Mouse (Mus musculus): ENCODE results near the gene Olfr463. TPM values are rescaled to one million over a fixed set of nuclear protein-coding genes. Genes with fewer than 3 reads are reported as not detected.

Gene Olfr463
- polyA plus RNA-seq (2014; fragmentation: Nextera tagmentation; extraction: Ambion mirVana) = not detected in 2 replicates

GRCm38 (mm10) chr11:87897287-87897686, at the start of gene Olfr463:
Gene Olfr463 (minus strand): TSS chr11:87897387.
- ATAC-seq (ENCODE audit: insufficient read depth, low FRiP score, low TSS enrichment) = no peak
- Histone ChIP-seq H3K9me3 (ENCODE audit: control insufficient read depth, low read length) (no peaks in the 10 kb centered on the region), H3K27me3 (ENCODE audit: control insufficient read depth, insufficient read depth, low read length) (no peaks in the 10 kb centered on the region), H3K4me1 (ENCODE audit: control insufficient read depth, insufficient read depth, low read length) (no peaks in the 10 kb centered on the region), H3K27ac (ENCODE audit: low read depth, low read length) (no peak within 1 kb of the TSS), H3K9ac (ENCODE audit: low read length) (no peak within 1 kb of the TSS), H3K4me3 (ENCODE audit: low read depth, low read length) (no peak within 1 kb of the TSS), H3K36me3 (ENCODE audit: control insufficient read depth, insufficient read depth, low read length) (no peaks in the 10 kb centered on the region), H3K4me2 (ENCODE audit: low read depth) (no peak within 1 kb of the TSS)
- no peak for DNase-seq (ENCODE audit: low spot score)

GRCm38 (mm10) chr11:87935467-87935866, 38.3 kb upstream of the Olfr463 start:
- Histone ChIP-seq H3K4me1 (ENCODE audit: control insufficient read depth, insufficient read depth, low read length) (no peaks in the 10 kb centered on the region), H3K27ac (ENCODE audit: low read depth, low read length) (no peak overlapping the region), H3K9ac (ENCODE audit: low read length) (no peak overlapping the region), H3K4me3 (ENCODE audit: low read depth, low read length) (no peak overlapping the region), H3K4me2 (ENCODE audit: low read depth) (no peak overlapping the region), H3K9me3 (ENCODE audit: control insufficient read depth, low read length) (no peaks in the 10 kb centered on the region), H3K36me3 (ENCODE audit: control insufficient read depth, insufficient read depth, low read length) (no peaks in the 10 kb centered on the region), H3K27me3 (ENCODE audit: control insufficient read depth, insufficient read depth, low read length) (no peaks in the 10 kb centered on the region)
- 72% methylated on average over 3 of the region's 3 CpGs for WGBS
- DNase-seq (ENCODE audit: low spot score) (no peak), ATAC-seq (ENCODE audit: insufficient read depth, low FRiP score, low TSS enrichment) (no peak)

- WGBS = 72% methylated on average over 2 of the region's 2 CpGs
Measured at GRCm38 (mm10) chr11:87933731-87934130, 36.5 kb upstream of the Olfr463 start.

GRCm38 (mm10) chr11:87930348-87930747, 33.2 kb upstream of the Olfr463 start:
- DNase-seq (ENCODE audit: low spot score) (no peak), ATAC-seq (ENCODE audit: insufficient read depth, low FRiP score, low TSS enrichment) (no peak)
- no peak overlapping the region for H3K27ac ChIP-seq (ENCODE audit: low read depth, low read length)
- H3K4me3 ChIP-seq (ENCODE audit: low read depth, low read length) = no peak overlapping the region
- H3K27me3 ChIP-seq (ENCODE audit: control insufficient read depth, insufficient read depth, low read length) = no peaks in the 10 kb centered on the region
- no peak overlapping the region for H3K4me2 ChIP-seq (ENCODE audit: low read depth)
- WGBS = 84% methylated on average over 2 of the region's 2 CpGs
- no peaks in the 10 kb centered on the region for H3K9me3 ChIP-seq (ENCODE audit: control insufficient read depth, low read length)
- H3K4me1 ChIP-seq (ENCODE audit: control insufficient read depth, insufficient read depth, low read length) = no peaks in the 10 kb centered on the region
- H3K9ac ChIP-seq (ENCODE audit: low read length) = no peak overlapping the region
- H3K36me3 ChIP-seq (ENCODE audit: control insufficient read depth, insufficient read depth, low read length) = no peaks in the 10 kb centered on the region

More at GRCm38 (mm10) chr11:87933731-87934130, 36.5 kb upstream of the Olfr463 start:
- DNase-seq (ENCODE audit: low spot score) (no peak), ATAC-seq (ENCODE audit: insufficient read depth, low FRiP score, low TSS enrichment) (no peak)
- Histone ChIP-seq H3K27me3 (ENCODE audit: control insufficient read depth, insufficient read depth, low read length) (no peaks in the 10 kb centered on the region), H3K9me3 (ENCODE audit: control insufficient read depth, low read length) (no peaks in the 10 kb centered on the region), H3K4me2 (ENCODE audit: low read depth) (no peak overlapping the region), H3K36me3 (ENCODE audit: control insufficient read depth, insufficient read depth, low read length) (no peaks in the 10 kb centered on the region), H3K27ac (ENCODE audit: low read depth, low read length) (no peak overlapping the region), H3K9ac (ENCODE audit: low read length) (no peak overlapping the region), H3K4me3 (ENCODE audit: low read depth, low read length) (no peak overlapping the region), H3K4me1 (ENCODE audit: control insufficient read depth, insufficient read depth, low read length) (no peaks in the 10 kb centered on the region)

DNA sequence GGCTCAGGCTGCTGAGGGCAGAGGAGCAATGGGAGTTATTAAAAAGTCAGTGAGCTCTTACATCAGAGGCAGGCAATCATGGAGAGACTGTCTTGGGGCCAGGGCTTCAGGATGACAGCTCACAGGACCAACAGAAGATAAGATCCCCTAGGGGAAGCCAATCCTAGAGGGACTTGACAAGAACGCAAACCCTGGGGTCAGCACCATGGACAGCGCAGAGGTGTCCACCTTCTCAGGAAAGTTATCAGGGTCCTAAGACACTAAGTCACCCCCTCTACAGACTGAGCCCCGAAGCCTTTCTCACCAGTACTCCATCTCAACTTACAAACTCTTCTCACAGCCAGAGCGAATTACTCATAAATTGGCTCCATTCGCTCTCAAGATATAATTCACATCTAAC, 23.8 kb upstream of the Olfr463 start, which contains the start of gene Olfr464:
Olfr464 (minus strand) TSS at position 2 of the 400 bp plus-strand sequence.
- Histone ChIP-seq H3K9ac (ENCODE audit: low read length) (no peak within 1 kb of the TSS), H3K27ac (ENCODE audit: low read depth, low read length) (no peak within 1 kb of the TSS), H3K9me3 (ENCODE audit: control insufficient read depth, low read length) (no peaks in the 10 kb centered on the region), H3K4me2 (ENCODE audit: low read depth) (no peak within 1 kb of the TSS), H3K4me1 (ENCODE audit: control insufficient read depth, insufficient read depth, low read length) (no peaks in the 10 kb centered on the region), H3K4me3 (ENCODE audit: low read depth, low read length) (no peak within 1 kb of the TSS), H3K27me3 (ENCODE audit: control insufficient read depth, insufficient read depth, low read length) (no peaks in the 10 kb centered on the region), H3K36me3 (ENCODE audit: control insufficient read depth, insufficient read depth, low read length) (no peaks in the 10 kb centered on the region)
- DNase-seq (ENCODE audit: low spot score) = peak; percentile 53
- WGBS = 38% methylated on average over 5 of the region's 5 CpGs
- no peak for ATAC-seq (ENCODE audit: insufficient read depth, low FRiP score, low TSS enrichment)

- H3K4me2 ChIP-seq (ENCODE audit: low read depth) = no peak overlapping the region
Measured at GRCm38 (mm10) chr11:87920301-87920700, 23.1 kb upstream of the Olfr463 start.

DNA sequence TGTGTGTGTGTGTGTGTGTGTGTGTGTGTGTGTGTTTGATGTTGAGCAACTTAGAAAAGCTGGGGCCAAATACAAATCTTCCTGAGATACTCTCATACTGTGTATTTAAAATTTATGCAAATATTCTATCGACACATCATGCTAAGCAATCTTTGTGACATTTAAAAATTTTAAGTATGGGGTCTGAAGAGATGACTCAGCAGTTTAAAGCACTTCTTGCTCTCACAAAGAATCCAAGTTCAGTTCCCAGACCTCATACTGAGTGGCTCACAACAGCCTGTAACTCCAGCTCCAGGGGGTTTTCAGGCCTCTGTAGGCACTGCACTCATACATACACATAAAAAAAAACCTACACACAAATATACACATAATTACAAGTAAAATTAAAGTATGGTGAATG, 18.8 kb upstream of the Olfr463 start:
- Histone ChIP-seq H3K9ac (ENCODE audit: low read length) (no peak overlapping the region), H3K27ac (ENCODE audit: low read depth, low read length) (no peak overlapping the region), H3K36me3 (ENCODE audit: control insufficient read depth, insufficient read depth, low read length) (no peaks in the 10 kb centered on the region), H3K27me3 (ENCODE audit: control insufficient read depth, insufficient read depth, low read length) (no peaks in the 10 kb centered on the region), H3K4me1 (ENCODE audit: control insufficient read depth, insufficient read depth, low read length) (no peaks in the 10 kb centered on the region), H3K4me2 (ENCODE audit: low read depth) (no peak overlapping the region), H3K4me3 (ENCODE audit: low read depth, low read length) (no peak overlapping the region), H3K9me3 (ENCODE audit: control insufficient read depth, low read length) (no peaks in the 10 kb centered on the region)
- no peak for ATAC-seq (ENCODE audit: insufficient read depth, low FRiP score, low TSS enrichment)
- no peak for DNase-seq (ENCODE audit: low spot score)
- WGBS = 95% methylated on average over 1 of the region's 1 CpGs

More at GRCm38 (mm10) chr11:87920301-87920700, 23.1 kb upstream of the Olfr463 start:
- Histone ChIP-seq H3K4me3 (ENCODE audit: low read depth, low read length) (no peak overlapping the region), H3K27ac (ENCODE audit: low read depth, low read length) (no peak overlapping the region), H3K4me1 (ENCODE audit: control insufficient read depth, insufficient read depth, low read length) (no peaks in the 10 kb centered on the region), H3K9ac (ENCODE audit: low read length) (no peak overlapping the region), H3K27me3 (ENCODE audit: control insufficient read depth, insufficient read depth, low read length) (no peaks in the 10 kb centered on the region), H3K36me3 (ENCODE audit: control insufficient read depth, insufficient read depth, low read length) (no peaks in the 10 kb centered on the region), H3K9me3 (ENCODE audit: control insufficient read depth, low read length) (no peaks in the 10 kb centered on the region)
- 61% methylated on average over 2 of the region's 2 CpGs for WGBS
- ATAC-seq (ENCODE audit: insufficient read depth, low FRiP score, low TSS enrichment) = no peak
- DNase-seq (ENCODE audit: low spot score) = no peak

DNA sequence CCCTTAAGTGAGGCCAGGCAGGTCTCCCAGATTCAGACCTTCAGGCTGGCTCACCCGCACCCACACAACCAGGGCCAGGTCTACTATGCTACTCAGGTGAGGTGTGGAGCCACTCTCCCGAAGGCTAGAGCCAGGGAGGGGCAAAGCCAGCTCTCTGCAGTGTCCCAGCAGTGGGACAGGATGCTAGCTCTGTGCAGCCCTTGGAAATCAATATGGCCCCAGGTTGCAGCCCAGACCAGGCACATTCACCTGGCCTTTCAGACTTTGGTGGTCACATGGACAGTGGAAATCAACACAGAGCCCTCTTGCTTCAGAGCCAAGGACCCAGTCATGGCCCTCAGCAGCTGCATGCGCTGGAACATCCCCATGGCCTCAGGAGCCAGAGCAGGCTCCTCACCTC, 7.1 kb upstream of the Olfr463 start:
- no peak overlapping the region for H3K9ac ChIP-seq (ENCODE audit: low read length)
- 85% methylated on average over 3 of the region's 3 CpGs for WGBS
- H3K4me2 ChIP-seq (ENCODE audit: low read depth) = no peak overlapping the region
- ATAC-seq (ENCODE audit: insufficient read depth, low FRiP score, low TSS enrichment) (no peak), DNase-seq (ENCODE audit: low spot score) (no peak)
- H3K9me3 ChIP-seq (ENCODE audit: control insufficient read depth, low read length) = no peaks in the 10 kb centered on the region
- no peak overlapping the region for H3K27ac ChIP-seq (ENCODE audit: low read depth, low read length)
- H3K4me3 ChIP-seq (ENCODE audit: low read depth, low read length) = no peak overlapping the region
- H3K4me1 ChIP-seq (ENCODE audit: control insufficient read depth, insufficient read depth, low read length) = no peaks in the 10 kb centered on the region
- H3K36me3 ChIP-seq (ENCODE audit: control insufficient read depth, insufficient read depth, low read length) = no peaks in the 10 kb centered on the region
- H3K27me3 ChIP-seq (ENCODE audit: control insufficient read depth, insufficient read depth, low read length) = no peaks in the 10 kb centered on the region

DNA sequence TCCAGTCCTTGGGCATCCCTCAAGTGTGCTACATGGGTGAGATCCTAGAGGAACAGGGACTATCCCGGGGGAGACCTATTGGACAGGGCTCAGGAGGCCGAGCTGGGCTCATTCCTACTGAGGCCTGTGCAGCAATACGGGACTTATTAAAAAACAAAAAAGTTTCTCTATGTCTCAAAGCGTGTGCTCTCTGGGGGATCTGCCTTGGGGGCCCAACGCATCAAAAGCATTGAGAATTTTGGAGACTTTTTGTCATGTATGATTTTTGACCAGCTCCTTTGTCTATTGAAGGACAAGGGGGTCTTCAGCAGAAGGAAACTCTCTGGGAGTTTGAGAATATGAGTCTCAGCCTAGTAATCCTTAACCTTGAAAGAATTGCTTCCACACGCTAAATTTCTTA, 5.0 kb downstream of the Olfr463 start, which contains the start of gene Olfr462:
Olfr462 (minus strand) TSS at position 101 of the 400 bp plus-strand sequence.
- Histone ChIP-seq H3K9ac (ENCODE audit: low read length) (no peak within 1 kb of the TSS), H3K4me1 (ENCODE audit: control insufficient read depth, insufficient read depth, low read length) (no peaks in the 10 kb centered on the region), H3K4me3 (ENCODE audit: low read depth, low read length) (no peak within 1 kb of the TSS), H3K27me3 (ENCODE audit: control insufficient read depth, insufficient read depth, low read length) (no peaks in the 10 kb centered on the region), H3K4me2 (ENCODE audit: low read depth) (no peak within 1 kb of the TSS), H3K9me3 (ENCODE audit: control insufficient read depth, low read length) (no peaks in the 10 kb centered on the region), H3K36me3 (ENCODE audit: control insufficient read depth, insufficient read depth, low read length) (no peaks in the 10 kb centered on the region), H3K27ac (ENCODE audit: low read depth, low read length) (no peak within 1 kb of the TSS)
- no peak for DNase-seq (ENCODE audit: low spot score)
- ATAC-seq (ENCODE audit: insufficient read depth, low FRiP score, low TSS enrichment) = no peak
- 90% methylated on average over 6 of the region's 6 CpGs for WGBS

Data from neural tube, embryonic 11.5 days (tissue).